Mouse (Mus musculus): Measurements from ENCODE around the gene Gm20388.

DNA sequence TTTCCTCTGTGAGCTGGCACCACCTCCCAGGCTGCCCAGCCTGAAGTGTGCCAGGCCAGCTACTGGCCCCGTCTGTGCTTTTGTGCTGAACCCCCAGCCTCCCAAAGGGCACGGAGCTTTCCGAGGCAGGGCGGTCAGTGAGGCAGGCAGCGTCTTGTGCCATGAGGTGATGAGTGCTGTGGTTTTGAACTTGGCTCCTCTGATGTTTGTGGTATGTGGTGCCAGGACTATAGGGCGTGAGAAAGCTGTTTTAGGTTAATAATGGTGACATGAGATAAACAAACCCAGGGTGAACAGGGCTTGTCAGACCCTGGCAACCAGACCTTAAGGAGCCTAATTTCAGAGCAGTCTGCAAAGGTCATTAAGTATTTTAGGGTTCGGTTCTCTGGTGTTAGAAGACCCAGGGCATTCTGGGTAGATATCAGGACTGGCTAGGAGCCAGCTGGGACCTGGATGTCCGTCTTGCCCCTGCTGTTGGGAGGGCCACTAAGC is 4406.6 kb downstream of the Gm20388 start:
- TF ChIP-seq CTCF (IDR thresholded peaks at IDR 0.05; ENCODE audit: extremely low read depth, insufficient read depth, low read length) (no peak), POLR2A (IDR thresholded peaks at IDR 0.05; ENCODE audit: extremely low read depth, insufficient read depth, low read length) (no peak)

All from cortical plate, adult 2 months (tissue).